Mouse (Mus musculus) lung, embryonic 16.5 days (tissue): ENCODE results near the gene N4bp1. TPM values are rescaled to one million over a fixed set of nuclear protein-coding genes. Genes with fewer than 3 reads are reported as not detected.

Experiments
- ATAC-seq: fragments of 200-750 bp; cut with Nextera tagmentation; 2 replicates; pipeline ENCODE4 v1.8.0; 2017; ENCODE audit warnings: low read depth, mild to moderate bottlenecking, moderate library complexity
- H3K27ac ChIP-seq: fragments of 300-500 bp; sonication (generic); 2 replicates; pipeline ENCODE4 v1.5.1; 2014; ENCODE audit warnings: mild to moderate bottlenecking, control low read depth, low read length
- H3K27me3 ChIP-seq: fragments of 300-500 bp; sonication (generic); 2 replicates; pipeline ENCODE4 v1.6.1; 2014; ENCODE audit warnings: low read depth, low read length, mixed read lengths; ENCODE audit not compliant: control insufficient read depth, insufficient read depth
- H3K36me3 ChIP-seq: fragments of 300-500 bp; sonication (generic); 2 replicates; pipeline ENCODE4 v1.6.1; 2014; ENCODE audit warnings: low read length; ENCODE audit not compliant: control insufficient read depth, insufficient read depth
- H3K4me1 ChIP-seq: fragments of 300-500 bp; sonication (generic); replicated peaks from 2 replicates; pipeline ENCODE4 v1.6.1; 2014; ENCODE audit warnings: low read length, mixed read lengths; ENCODE audit not compliant: control insufficient read depth, insufficient read depth
- H3K4me2 ChIP-seq: fragments of 300-500 bp; sonication (generic); 2 replicates; pipeline ENCODE4 v1.6.1; 2014; ENCODE audit warnings: low read depth, low read length, control low read depth
- H3K4me3 ChIP-seq: fragments of 300-500 bp; sonication (generic); 2 replicates; pipeline ENCODE4 v1.5.1; 2014; ENCODE audit warnings: mild to moderate bottlenecking, low read length, control low read depth
- H3K9ac ChIP-seq: fragments of 300-500 bp; sonication (generic); 2 replicates; pipeline ENCODE4 v1.6.1; 2014; ENCODE audit warnings: low read length, control low read depth
- H3K9me3 ChIP-seq: fragments of 300-500 bp; sonication (generic); 2 replicates; pipeline ENCODE4 v1.6.1; 2016; ENCODE audit warnings: low read length; ENCODE audit not compliant: control insufficient read depth
- WGBS: fragments of 180-500 bp; shearing (Covaris S2); extraction: QIAGEN DNeasy Blood & Tissue Kit; methylation state at CpG from one replicate; pipeline ENCODE4 v1.1.7; 2014; 5-methylcytosine and 5-hydroxymethylcytosine counted together
- polyA plus RNA-seq: library from polyadenylated mRNA; unstranded; fragments of >200 nt; fragmentation: Nextera tagmentation; extraction: Ambion mirVana; gene quantifications from 2 replicates; pipeline ENCODE4 v1.2.1, GENCODE M21; 2015

Gene N4bp1
- polyA plus RNA-seq, 1 experiment from 2014 or later = 7.2 TPM

DNA sequence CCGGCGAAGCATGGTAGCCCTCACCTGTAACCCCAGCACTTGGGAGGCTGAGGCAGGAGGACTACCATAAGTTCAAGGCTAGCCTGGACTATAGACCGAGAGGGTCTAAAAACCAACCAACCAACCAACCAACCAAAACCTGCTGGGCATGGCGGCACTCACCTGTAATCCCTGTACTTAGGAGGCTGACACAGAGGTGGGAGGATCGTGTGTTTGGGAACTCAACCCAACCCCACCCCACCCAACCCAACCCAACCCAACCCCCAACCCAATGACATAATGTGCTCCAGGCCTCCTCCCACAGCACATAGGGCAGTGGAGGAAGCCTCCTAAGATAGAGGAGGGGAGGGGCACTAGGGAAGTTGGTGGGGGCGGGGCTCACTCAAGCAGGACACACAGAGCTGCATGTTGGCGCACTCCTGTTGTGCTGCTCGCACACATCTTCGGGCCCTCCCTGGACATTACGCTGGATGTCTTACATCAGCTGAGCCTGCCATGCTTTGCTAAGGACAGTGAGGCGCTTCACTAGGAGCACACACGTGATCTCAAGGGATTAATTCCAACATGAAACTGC is 44.9 kb downstream of the N4bp1 start:
- ATAC-seq = no peak

DNA sequence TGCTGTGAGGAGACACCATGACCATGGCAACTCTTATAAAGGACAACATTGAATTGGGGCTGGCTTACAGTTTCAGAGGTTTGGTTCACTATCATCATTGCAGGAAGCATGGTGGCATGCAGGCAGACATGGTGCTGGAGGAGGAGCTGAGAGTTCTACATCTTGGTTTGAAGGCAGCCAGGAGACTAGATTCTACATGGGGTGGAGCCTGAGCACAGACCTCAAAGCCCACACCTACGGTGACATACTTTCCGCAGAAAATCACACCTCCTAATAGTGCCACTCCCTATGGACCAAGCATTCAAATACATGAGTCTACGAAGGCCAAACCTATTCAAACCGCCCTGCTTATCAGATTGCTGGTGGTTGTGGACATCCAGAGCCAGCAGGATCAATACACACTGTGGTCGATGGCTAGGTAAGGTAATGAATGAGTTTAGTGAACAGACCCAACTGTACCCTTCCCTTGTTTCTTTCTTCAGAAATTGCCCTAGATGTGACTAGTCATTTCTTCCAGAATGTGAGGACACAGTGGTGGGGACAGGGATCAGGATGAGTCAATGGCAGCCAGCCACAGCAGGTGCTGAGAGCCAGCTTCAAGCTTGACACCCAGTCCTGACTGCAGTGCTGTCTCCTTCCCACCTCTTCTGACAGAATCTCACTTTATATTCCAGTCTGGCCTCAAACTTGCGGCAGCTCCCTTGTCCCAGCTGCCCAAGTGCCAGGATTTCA is 46.2 kb downstream of the N4bp1 start:
- Histone ChIP-seq H3K4me2 (no peak overlapping the region), H3K36me3 (peaks cover 17% of the 10 kb centered on the region), H3K9ac (no peak overlapping the region), H3K4me1 (no peaks in the 10 kb centered on the region), H3K9me3 (no peaks in the 10 kb centered on the region), H3K4me3 (no peak overlapping the region), H3K27ac (no peak overlapping the region), H3K27me3 (no peaks in the 10 kb centered on the region)
- WGBS = 94% methylated on average over 6 of the region's 6 CpGs
- ATAC-seq = no peak

More for the DNA sequence above, 44.9 kb downstream of the N4bp1 start:
- Histone ChIP-seq H3K4me2 (no peak overlapping the region), H3K27ac (no peak overlapping the region), H3K9ac (no peak overlapping the region), H3K36me3 (peaks cover 19% of the 10 kb centered on the region), H3K9me3 (no peaks in the 10 kb centered on the region), H3K4me3 (no peak overlapping the region), H3K4me1 (0 out of 2 replicates have a peak, but pooled peaks cover 4% of the 10 kb centered on the region), H3K27me3 (no peaks in the 10 kb centered on the region)
- 90% methylated on average over 12 of the region's 12 CpGs for WGBS

DNA sequence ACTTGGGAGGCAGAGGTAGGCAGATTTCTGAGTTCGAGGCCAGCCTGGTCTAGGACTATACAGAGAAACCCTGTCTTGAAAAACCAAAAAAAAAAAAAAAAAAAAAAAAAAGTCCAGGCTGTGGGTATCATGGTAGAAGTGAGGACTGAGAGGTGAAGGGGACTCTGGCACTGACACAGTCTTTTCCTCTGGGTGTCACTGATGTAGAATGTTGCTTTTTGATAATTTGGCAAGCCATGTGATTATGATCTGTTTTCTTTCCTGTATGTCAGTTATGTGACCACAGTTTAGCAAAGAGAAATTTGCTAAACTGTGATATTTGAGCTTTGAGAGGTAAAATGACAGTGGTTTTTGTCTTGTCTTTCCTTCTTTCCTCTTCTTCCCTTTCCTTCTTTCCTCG is 47.8 kb downstream of the N4bp1 start:
- no peak for ATAC-seq
- H3K4me2 ChIP-seq = no peak overlapping the region
- H3K4me3 ChIP-seq = no peak overlapping the region

DNA sequence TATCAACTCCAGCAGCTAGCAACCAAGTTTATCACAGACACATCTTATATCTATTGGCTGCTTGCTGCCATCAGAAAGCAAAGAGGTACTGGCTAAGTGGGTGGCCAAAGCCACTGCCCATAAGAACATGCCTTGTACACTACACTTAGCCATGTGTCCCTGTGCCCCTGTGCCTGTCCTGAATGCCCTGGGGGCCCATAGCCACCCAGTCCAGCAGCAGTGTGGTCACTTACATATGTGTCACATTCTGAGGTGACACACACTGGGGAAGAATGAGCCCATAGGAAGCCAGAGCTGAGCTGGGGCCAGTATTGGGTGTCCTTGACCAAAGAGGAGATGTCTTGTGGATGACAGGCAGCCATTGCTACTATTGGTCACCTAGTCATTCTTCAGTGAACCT is 49.2 kb downstream of the N4bp1 start:
- Histone ChIP-seq H3K36me3 (no peaks in the 10 kb centered on the region; the same call in 1 of the 2 replicates), H3K27ac (no peak overlapping the region), H3K9me3 (no peaks in the 10 kb centered on the region), H3K9ac (no peak overlapping the region), H3K4me3 (no peak overlapping the region), H3K27me3 (no peaks in the 10 kb centered on the region), H3K4me1 (no peaks in the 10 kb centered on the region), H3K4me2 (no peak overlapping the region)
- ATAC-seq = no peak

More for the DNA sequence above, 47.8 kb downstream of the N4bp1 start:
- no peak overlapping the region for H3K27ac ChIP-seq
- 79% methylated on average over 2 of the region's 2 CpGs for whole genome bisulfite sequencing
- H3K4me1 ChIP-seq = no peaks in the 10 kb centered on the region
- no peaks in the 10 kb centered on the region for H3K9me3 ChIP-seq
- H3K9ac ChIP-seq = no peak overlapping the region
- no peaks in the 10 kb centered on the region for H3K27me3 ChIP-seq
- peaks cover 7% of the 10 kb centered on the region for H3K36me3 ChIP-seq

DNA sequence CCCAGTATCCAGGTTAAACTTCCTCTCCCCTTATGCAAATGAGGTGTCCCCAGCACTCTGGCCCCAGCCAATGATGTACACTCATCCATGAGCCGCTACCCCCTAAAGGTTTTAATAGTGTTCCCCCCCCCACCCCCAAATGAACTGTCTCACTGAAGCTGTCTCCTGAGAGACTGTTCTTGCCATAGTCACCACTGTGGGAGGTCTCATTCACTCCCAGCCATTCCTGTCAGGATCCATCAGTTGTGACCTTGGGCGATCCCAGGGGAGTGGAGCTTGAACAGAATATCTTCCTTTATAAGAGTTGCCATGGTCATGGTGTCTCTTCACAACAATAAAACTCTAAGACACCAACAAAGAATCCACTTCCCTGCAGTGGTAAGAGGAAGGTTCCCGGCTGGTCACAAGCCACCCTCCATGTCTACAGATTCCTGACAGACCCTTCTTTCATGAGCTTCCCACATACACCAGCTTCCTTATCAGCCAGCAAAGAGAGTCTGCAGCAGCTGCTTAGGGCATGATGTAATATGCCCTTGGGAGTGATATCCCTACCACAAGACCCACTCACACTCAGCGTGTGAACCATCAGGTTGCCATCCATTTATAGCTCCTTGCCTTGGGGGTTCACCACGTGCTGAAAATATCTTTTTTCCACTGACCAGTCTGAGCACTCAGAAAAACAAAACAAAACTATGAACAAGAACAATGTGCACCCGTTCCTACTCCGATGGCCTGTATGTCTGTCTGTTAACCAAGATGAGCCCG is 50.4 kb downstream of the N4bp1 start:
- Histone ChIP-seq H3K27me3 (no peaks in the 10 kb centered on the region), H3K27ac (no peak overlapping the region), H3K4me1 (no peaks in the 10 kb centered on the region), H3K36me3 (no peaks in the 10 kb centered on the region), H3K4me2 (no peak overlapping the region), H3K9ac (no peak overlapping the region), H3K9me3 (no peaks in the 10 kb centered on the region), H3K4me3 (no peak overlapping the region)
- 79% methylated on average over 8 of the region's 8 CpGs for WGBS
- no peak for ATAC-seq

DNA sequence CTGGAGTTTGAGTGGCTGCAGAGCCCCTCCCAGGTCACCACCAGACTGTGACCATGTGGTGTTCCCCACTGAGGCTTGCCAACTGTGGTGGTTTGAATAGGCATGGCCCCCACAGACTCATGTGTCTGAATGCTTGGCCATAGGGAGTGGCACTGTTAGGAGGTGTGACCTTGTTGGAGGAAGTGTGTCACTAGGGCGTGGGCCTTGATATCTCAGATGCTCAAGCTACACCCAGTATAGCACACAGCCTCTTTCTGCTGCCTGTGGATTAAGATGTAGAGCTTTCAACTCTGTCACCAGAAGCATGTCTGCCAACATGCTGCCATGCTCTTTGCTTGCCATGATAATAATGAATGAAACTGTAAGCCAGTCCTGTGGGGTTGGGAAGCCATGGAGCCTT is 51.1 kb downstream of the N4bp1 start:
- no peak for ATAC-seq
- no peak overlapping the region for H3K9ac ChIP-seq
- no peak overlapping the region for H3K27ac ChIP-seq
- WGBS = 84% methylated on average over 1 of the region's 1 CpGs
- no peak overlapping the region for H3K4me3 ChIP-seq
- no peaks in the 10 kb centered on the region for H3K4me1 ChIP-seq
- H3K27me3 ChIP-seq = no peaks in the 10 kb centered on the region
- H3K4me2 ChIP-seq = no peak overlapping the region
- no peaks in the 10 kb centered on the region for H3K36me3 ChIP-seq
- no peaks in the 10 kb centered on the region for H3K9me3 ChIP-seq

DNA sequence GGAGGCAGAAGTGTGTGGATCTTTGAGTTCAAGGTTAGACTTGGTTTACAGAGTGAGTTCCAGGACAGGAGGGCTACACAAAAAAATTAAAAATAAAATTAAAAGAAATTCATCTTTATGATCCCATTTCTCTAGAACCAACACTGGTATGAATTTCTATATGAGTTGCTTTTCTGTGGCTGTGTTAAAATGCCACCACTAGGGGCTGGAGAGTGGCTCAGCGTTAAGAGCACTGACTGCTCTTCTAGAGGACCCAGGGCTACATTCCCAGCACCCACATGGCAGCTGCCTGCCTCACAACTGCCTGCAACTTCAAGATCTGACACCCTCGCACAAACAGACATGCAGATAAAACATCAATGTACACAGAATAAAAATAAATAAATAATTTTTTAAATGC is 56.1 kb downstream of the N4bp1 start:
- Histone ChIP-seq H3K4me3 (no peak overlapping the region), H3K27ac (no peak overlapping the region), H3K4me2 (no peak overlapping the region), H3K9ac (no peak overlapping the region), H3K27me3 (no peaks in the 10 kb centered on the region), H3K9me3 (no peaks in the 10 kb centered on the region), H3K36me3 (no peaks in the 10 kb centered on the region), H3K4me1 (no peaks in the 10 kb centered on the region)
- ATAC-seq = no peak
- 63% methylated on average over 2 of the region's 2 CpGs for WGBS

DNA sequence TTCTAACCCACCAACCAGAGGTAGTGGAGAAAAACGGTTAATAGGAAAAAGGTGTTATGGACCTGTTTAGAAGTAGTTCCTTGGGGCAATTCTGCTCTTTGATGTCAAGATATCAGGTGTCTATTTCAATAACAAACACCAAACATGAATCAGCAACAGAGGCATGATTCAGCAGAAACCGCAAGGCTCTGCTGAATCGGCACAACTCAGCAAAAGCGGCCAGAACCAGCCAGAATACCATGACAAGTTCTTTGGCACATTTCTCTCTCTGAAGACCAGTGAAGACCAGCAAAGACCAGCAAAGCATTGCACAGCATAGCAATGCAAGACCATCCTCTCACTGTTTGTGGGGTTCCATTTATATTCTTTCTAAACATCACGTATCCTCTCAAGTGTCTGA is 57.9 kb downstream of the N4bp1 start:
- no peak overlapping the region for H3K27ac ChIP-seq

DNA sequence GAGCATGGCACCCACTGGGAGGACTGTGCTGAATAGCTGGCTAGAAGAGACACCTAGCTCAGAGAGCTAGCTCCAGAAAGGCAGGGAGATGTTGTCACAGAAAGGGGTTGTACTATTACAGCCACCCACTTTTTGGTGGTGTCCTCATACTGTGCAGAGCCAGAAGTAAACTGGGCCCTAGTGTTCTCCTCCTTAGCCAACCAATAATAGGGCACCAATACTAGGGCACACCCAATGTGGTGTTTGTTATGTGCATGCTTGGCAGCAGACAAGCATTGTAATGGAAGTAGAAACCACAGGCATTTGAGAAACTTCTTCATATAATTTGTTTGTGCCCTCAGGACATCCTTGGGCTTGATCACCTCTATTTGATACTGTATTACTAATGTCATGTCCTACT is 58.5 kb downstream of the N4bp1 start:
- Histone ChIP-seq H3K9ac (no peak overlapping the region), H3K4me2 (no peak overlapping the region), H3K36me3 (no peaks in the 10 kb centered on the region), H3K4me3 (no peak overlapping the region), H3K4me1 (no peaks in the 10 kb centered on the region), H3K27ac (no peak overlapping the region), H3K9me3 (no peaks in the 10 kb centered on the region), H3K27me3 (no peaks in the 10 kb centered on the region)
- ATAC-seq = no peak

More for the DNA sequence above, 57.9 kb downstream of the N4bp1 start:
- H3K36me3 ChIP-seq = no peaks in the 10 kb centered on the region
- H3K27me3 ChIP-seq = no peaks in the 10 kb centered on the region
- H3K4me2 ChIP-seq = no peak overlapping the region
- H3K4me1 ChIP-seq = no peaks in the 10 kb centered on the region
- WGBS = 90% methylated on average over 5 of the region's 5 CpGs
- ATAC-seq = no peak
- no peaks in the 10 kb centered on the region for H3K9me3 ChIP-seq
- no peak overlapping the region for H3K4me3 ChIP-seq
- H3K9ac ChIP-seq = no peak overlapping the region
